Mouse (Mus musculus) olfactory bulb, adult 2 months (tissue): ENCODE measurements at regions not wholly inside any gene's neighbourhood (a gene's known extent, or its start where the extent isn't known, plus 50 kb on each side); places are given as distances from the start of the nearest gene placed in this dataset.

Experiments used
- H3K27ac ChIP-seq: fragments of 200-500 bp; 2 replicates; pipeline ENCODE4 v1.5.1; 2012; ENCODE audit warnings: low read depth, low read length; ENCODE audit not compliant: insufficient read depth
- H3K4me1 ChIP-seq: fragments of 200-500 bp; 2 replicates; pipeline ENCODE4 v1.6.1; 2012; ENCODE audit warnings: low read length; ENCODE audit not compliant: control insufficient read depth, insufficient read depth
- H3K4me3 ChIP-seq: fragments of 200-500 bp; 2 replicates; pipeline ENCODE4 v1.5.1; 2012; ENCODE audit warnings: mild to moderate bottlenecking, low read depth, low read length, moderate library complexity; ENCODE audit not compliant: insufficient read depth
- CTCF ChIP-seq: fragments of 200-500 bp; IDR thresholded peaks from 2 replicates; pipeline ENCODE4 v1.5.1; 2012; ENCODE audit warnings: low read depth, mild to moderate bottlenecking, low read length, moderate library complexity; ENCODE audit not compliant: insufficient read depth
- POLR2A ChIP-seq: fragments of 200-500 bp; IDR thresholded peaks from 2 replicates; pipeline ENCODE4 v1.6.1; 2012; ENCODE audit warnings: mild to moderate bottlenecking, low read depth, low read length, moderate library complexity; ENCODE audit not compliant: insufficient read depth
- whole genome bisulfite sequencing: fragments of 180-500 bp; shearing (Covaris S2); methylation state at CpG from one replicate; pipeline ENCODE4 v1.1.7; 2018; 5-methylcytosine and 5-hydroxymethylcytosine counted together

- Histone ChIP-seq H3K27ac (no peak overlapping the region), H3K4me1 (no peaks in the 10 kb centered on the region), H3K4me3 (no peak overlapping the region)
- TF ChIP-seq CTCF = no peak
- no peak for TF ChIP-seq POLR2A
- WGBS = 72% methylated on average over 3 of the region's 3 CpGs
These were observed 200.4 kb downstream of the Gm15262 start for GRCm38 (mm10) chrX:161487691-161488090.

GRCm38 (mm10) chrX:161511341-161511740, 205.5 kb upstream of the Rai2 start:
- Histone ChIP-seq H3K4me3 (no peak overlapping the region), H3K4me1 (no peaks in the 10 kb centered on the region), H3K27ac (no peak overlapping the region)
- WGBS = 76% methylated on average over 1 of the region's 1 CpGs
- TF ChIP-seq CTCF (no peak), POLR2A (no peak)

DNA sequence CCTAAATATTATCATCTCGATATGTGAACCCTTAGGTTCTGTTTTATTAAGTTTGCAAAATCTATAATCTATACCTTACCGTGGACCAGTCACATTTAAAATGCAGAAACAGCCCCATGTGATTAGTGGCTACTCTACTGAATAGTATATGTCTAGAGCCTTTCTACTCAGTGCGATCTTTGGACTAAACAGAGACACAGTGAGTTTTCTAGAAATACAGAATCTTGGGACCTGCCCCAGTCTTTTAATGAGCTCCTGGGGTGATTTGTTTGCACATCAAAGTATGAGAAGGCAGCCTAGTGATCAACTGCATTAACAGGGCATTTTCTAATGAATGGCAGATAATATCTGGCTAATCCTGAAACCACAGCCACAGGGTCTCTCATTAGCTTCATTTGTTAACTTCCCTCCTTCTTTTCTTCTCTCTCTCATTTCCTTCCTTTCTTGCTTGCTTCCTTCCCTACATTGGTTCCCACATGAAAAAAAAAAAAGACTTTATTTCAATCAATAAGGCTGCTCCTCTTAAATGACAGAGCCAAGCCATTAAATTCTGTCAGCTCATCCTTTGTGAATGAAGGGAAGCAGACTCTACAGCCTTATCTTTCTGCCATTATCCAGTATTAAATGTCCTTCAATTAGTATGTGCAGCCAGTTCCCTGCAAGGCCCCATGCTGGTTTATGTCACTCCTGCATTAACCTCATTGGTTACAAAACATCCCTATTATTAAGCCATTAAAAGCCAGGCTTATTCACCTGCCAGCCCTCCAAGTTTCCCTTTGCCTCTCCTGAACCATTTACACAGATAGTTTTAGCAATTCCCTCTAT, 193.2 kb upstream of the Rai2 start:
- Histone ChIP-seq H3K4me1 (no peaks in the 10 kb centered on the region), H3K27ac (no peak overlapping the region), H3K4me3 (no peak overlapping the region)
- 66% methylated on average over 3 of the region's 3 CpGs for WGBS
- no peak for TF ChIP-seq POLR2A

- H3K27ac ChIP-seq = no peak overlapping the region
- H3K4me3 ChIP-seq = no peak overlapping the region
- WGBS = 52% methylated on average over 3 of the region's 3 CpGs
- no peaks in the 10 kb centered on the region for H3K4me1 ChIP-seq
- no peak for TF ChIP-seq CTCF
These were observed 192.6 kb upstream of the Rai2 start for GRCm38 (mm10) chrX:161524257-161524646.

- no peaks in the 10 kb centered on the region for H3K4me1 ChIP-seq
- no peak for TF ChIP-seq POLR2A
- TF ChIP-seq CTCF = no peak
- no peak overlapping the region for H3K27ac ChIP-seq
- H3K4me3 ChIP-seq = no peak overlapping the region
These were observed 179.6 kb upstream of the Rai2 start for GRCm38 (mm10) chrX:161537290-161537689.

DNA sequence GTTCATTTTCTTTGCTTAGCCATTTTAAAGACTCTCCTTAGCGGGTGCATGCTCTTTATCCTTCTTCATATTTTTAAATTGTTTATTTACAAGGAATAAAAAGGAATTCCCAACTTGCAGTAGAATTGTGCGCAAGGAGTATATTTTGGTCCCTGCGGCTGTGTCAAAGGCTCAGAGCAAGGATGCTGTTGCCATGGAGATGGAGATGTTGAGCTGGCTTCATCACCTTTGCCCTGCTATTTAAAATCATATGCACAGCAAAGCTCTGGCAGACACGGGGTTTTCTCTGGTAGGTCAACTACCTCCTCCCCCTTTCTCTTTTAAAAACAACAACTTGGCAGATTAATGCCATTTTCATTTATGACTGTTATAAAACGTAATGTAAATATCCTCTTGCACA, 160.0 kb upstream of the Rai2 start:
- H3K4me3 ChIP-seq = no peak overlapping the region
- no peak overlapping the region for H3K27ac ChIP-seq
- 34% methylated on average over 5 of the region's 5 CpGs for WGBS
- no peaks in the 10 kb centered on the region for H3K4me1 ChIP-seq
- TF ChIP-seq POLR2A (no peak), CTCF (no peak)

DNA sequence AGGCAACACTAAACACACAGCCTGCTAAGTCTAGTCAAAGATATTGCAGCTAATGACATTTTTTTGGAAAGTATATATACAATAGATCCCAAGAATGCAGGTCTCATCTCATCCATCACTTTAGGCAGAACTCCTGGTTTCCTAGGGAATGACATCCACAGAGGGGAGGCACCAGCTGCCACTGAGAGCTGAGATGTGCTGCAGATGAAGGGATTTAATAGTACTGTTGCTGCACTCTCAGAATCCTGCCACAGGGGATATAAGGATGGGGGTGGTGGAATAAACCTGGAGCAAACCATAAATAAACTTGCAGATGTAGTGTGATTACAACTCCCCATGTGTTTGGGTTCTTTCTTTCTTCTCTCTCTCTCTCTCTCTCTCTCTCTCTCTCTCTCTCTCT, 158.4 kb upstream of the Rai2 start:
- no peak overlapping the region for H3K27ac ChIP-seq

GRCm38 (mm10) chrX:161566435-161566834, 150.4 kb upstream of the Rai2 start:
- Histone ChIP-seq H3K27ac (no peak overlapping the region), H3K4me3 (no peak overlapping the region), H3K4me1 (no peaks in the 10 kb centered on the region)
- no peak for TF ChIP-seq POLR2A
- no peak for TF ChIP-seq CTCF
- 72% methylated on average over 4 of the region's 4 CpGs for WGBS

More for the DNA sequence above, 158.4 kb upstream of the Rai2 start:
- H3K4me1 ChIP-seq = no peaks in the 10 kb centered on the region
- no peak overlapping the region for H3K4me3 ChIP-seq
- TF ChIP-seq CTCF = no peak
- no peak for TF ChIP-seq POLR2A

- TF ChIP-seq POLR2A (no peak), CTCF (no peak)
- no peaks in the 10 kb centered on the region for H3K4me1 ChIP-seq
- H3K4me3 ChIP-seq = no peak overlapping the region
- 53% methylated on average over 5 of the region's 5 CpGs for WGBS
- no peak overlapping the region for H3K27ac ChIP-seq
These were observed 134.7 kb upstream of the Rai2 start for GRCm38 (mm10) chrX:161582019-161582659.
